Mouse (Mus musculus) right cerebral cortex, postnatal 25 days (tissue): ENCODE measurements around the gene Ctdsp2.

Source experiments
- DNase-seq: peaks from one replicate; pipeline ENCODE4 v3.0.0; 2022

Gene Ctdsp2

DNA sequence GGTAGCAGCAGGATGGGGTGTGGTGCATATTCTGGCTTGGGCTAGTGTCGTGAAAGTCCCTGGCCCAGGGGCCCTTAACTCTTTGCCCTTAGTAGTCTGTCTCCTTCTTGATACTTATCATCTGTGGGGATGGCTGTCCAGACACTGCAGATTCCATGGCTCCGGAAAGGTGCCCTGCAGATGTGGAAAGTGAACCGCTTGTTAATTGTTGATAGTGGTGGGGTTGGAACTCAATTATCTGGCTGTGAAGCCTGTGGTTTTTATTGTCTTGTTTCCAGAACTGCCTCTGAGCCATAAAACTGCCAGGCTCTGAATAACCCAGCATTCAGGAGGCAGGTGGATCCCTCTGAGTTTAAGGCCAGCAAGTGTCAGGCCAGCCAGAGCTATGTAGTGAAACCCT, 13.2 kb downstream of the Ctdsp2 start:
- no peak for DNase-seq

DNA sequence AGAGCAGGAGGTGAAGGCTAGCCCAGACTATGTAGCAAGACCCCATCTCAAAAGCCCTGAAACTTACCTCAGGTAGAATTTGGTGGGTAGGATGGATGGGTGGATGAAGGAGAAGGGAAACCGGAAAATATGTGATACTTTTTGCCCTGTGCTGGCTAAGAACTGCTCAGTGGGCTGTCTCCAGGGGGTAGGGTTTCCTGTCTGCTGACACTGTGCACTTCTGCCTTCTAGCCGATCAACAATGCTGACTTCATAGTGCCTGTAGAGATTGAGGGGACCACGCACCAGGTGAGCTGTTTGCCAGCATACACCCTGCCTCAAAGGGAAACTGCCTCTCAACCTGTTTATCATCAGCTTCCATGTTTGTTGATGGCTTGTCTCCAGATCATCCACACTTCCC, 15.1 kb downstream of the Ctdsp2 start:
- DNase-seq: no peak

DNA sequence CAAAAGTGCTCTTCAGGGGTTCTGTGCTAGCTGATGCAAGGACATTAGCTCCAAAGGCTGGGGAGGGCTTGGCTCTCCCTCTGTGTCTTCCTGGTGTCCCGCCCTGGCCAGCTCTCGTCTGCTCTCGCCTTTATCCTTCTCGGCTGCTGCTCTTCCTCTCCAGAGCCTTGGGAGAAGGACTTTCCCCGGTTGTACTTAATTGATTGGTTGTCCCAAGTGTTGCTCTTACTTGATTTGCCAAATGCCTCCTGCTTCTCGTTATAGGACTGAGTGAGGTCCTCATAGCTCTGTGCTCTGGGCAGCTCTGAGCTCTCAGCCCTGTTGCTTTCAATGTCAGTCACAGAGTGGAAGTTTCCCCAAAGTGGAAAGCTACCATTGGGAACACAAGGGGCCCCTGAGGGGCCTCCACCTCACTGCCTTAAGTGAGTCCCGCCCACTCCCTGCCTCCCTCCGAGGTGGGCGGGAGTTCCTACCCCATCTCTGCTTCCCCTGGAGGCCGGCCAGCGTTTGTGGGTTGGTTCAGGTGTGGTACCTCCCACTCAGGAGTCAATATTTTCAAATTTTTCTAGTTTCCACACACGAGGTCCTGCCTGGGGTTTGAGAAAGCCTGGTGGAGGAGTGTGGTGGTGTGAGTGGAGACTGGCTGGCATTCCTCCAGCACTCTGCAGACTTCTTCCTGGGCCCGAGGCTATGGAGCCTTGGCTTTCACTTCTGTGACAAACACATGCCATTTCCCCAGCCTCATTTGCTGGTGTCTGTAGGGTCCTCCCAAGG, 19.0 kb downstream of the Ctdsp2 start:
- no peak for DNase-seq

DNA sequence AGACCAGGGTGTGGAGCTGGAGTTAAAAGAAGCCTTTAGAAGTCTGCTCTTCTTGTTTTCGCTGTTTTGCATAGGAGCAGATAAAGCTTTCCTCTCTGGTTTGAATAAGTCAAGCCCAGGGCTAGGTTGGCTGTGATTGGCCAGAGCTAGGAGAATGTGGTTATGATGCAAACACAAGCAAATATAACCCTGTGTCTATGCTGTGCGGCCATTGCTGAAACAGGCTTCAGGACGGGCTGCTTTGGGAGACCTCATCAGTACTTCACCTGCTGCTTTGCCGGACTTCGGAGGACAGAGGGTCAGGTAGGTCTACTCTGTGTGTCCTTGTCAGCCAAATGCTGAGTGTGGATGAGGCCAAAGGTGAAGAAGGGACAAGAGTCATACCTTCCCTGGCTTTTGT, 22.0 kb downstream of the Ctdsp2 start, which contains the start of gene Avil:
Gene Avil (plus strand): TSS at position 181 of the 400 bp plus-strand sequence.
- no peak for DNase-seq

DNA sequence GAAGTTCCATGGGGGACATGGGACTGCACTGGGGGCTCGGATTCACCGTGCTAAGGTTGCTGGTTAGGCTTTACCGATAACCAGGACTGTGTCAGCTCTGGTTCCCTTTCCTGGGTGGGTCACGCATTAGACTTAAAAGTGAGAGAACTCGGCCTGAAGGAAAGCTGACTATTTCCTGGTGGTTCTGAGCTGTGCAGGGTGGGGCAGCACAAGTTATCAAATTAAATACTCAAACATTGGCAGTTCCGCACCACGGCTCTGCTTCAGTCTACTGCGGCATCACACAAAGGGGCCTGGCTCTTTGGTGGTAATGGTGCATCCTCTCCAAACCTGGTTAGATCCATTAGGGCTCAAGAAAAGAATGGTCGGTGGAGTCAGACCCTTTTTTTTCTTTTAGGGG, 22.8 kb downstream of the Ctdsp2 start:
- DNase-seq: no peak

DNA sequence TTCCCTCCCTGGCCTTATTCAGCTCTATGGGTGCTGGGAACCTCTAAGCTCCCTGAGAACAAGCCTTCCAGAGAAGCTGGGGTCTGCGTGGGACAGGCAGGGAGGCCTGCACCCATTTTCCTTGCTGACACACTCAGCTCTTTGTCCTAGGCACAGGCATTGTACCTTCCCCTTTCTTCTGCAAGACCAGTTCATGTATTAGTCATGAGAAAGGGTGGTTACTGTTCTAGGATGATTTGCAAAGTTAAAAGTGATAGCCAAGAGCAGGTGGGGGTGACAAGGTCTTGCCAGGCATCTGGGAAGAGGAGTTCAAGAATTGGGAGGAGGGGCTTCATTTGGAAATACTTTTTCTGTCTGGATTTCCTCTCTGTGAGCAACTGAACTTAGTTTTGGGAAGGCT, 23.5 kb downstream of the Ctdsp2 start:
- DNase-seq: no peak

- DNase-seq: no peak
These were observed 24.2 kb downstream of the Ctdsp2 start for GRCm38 (mm10) chr10:127002765-127003164.

DNA sequence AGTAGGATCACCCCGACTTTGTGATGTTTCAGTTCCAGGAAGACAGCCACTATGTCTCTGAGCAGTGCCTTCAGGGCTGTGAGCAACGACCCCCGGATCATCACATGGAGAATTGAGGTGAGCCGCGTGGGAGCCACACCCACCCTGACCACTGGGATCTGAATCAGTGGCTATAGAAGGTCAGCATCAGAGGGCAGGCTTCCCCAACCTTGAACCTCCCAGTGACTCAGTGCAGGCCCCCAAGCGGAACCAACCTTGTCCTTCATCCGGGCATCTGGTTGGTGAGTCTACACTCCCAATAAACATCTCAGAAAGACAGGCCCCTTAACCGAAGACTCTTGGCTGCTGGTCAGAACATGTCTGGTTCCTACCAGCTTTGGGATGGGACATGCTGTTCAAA, 24.8 kb downstream of the Ctdsp2 start:
- DNase-seq: no peak

DNA sequence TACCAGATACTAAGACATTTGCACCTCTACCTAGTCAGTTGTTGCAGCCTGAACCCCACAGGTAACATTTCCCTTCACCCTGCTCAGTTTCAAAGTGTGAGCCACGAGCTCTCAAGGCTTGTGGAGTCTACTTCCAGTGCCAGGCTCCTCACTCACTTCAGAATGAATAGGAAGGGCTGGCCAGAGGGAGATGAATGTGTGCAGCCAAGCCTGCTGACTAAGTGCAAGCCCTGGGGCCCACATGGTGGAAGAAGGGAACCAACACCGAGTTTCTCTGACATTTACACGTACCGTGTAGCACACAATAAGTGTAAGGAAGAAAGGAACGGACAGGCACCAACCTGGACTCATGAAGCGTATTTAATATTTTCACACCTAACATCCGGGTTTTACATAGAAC, 25.3 kb downstream of the Ctdsp2 start:
- DNase-seq: no peak

- DNase-seq: no peak
These were observed 38.0 kb downstream of the Ctdsp2 start for GRCm38 (mm10) chr10:127016488-127016887.

- no peak for DNase-seq
These were observed 38.6 kb downstream of the Ctdsp2 start for GRCm38 (mm10) chr10:127017071-127017470.

- no peak for DNase-seq
These were observed 39.9 kb downstream of the Ctdsp2 start for GRCm38 (mm10) chr10:127018422-127018821.

- peak; percentile 91 for DNase-seq
These were observed 52.1 kb downstream of the Ctdsp2 start, which contains the start of gene Tsfm for GRCm38 (mm10) chr10:127030336-127031296. Gene Tsfm, minus strand, starts transcription at chr10:127030840.

- DNase-seq: no peak
These were observed 54.8 kb downstream of the Ctdsp2 start for GRCm38 (mm10) chr10:127033301-127033741.

GRCm38 (mm10) chr10:127036273-127036672, 57.8 kb downstream of the Ctdsp2 start:
- no peak for DNase-seq

GRCm38 (mm10) chr10:127037641-127038040, 59.1 kb downstream of the Ctdsp2 start:
- no peak for DNase-seq

DNA sequence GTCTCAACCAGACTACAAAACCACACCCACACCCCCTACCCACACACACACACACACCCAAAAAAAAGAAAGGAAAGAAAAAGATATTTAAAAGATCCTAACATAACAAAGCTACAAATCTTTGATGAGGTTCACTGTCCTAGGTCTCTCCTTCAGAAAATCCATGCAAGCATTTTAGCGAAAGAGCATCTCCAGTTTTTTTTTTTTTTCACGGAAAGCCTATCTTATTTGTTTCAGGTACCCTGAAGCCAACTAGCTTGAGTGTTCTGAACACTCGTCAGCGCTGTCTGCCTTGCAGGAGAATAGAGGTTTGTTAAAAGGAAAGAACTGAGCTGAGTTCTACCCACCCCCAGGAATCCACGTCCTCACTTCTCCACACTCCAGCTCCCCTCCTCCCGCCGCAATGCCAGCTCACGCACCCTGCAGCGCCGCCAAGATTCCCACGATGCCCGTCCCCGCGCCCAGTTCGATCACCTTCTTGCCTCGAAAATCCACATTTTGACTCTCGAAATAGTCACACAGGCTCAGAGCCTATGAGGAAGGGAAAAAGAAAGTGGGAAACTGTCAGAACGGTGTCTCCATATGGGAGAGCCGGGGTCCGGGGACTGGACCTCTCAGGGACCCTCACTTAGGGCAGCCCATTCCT, 62.2 kb downstream of the Ctdsp2 start:
- peak; percentile 49 for DNase-seq

- peak; percentile 60 for DNase-seq
These were observed 62.8 kb downstream of the Ctdsp2 start, which contains the start of the genes Mettl1 and Eef1akmt3 for GRCm38 (mm10) chr10:127041274-127041766. Gene Mettl1, plus strand, starts transcription at chr10:127041414. Gene Eef1akmt3, minus strand, starts transcription at chr10:127041513.

DNA sequence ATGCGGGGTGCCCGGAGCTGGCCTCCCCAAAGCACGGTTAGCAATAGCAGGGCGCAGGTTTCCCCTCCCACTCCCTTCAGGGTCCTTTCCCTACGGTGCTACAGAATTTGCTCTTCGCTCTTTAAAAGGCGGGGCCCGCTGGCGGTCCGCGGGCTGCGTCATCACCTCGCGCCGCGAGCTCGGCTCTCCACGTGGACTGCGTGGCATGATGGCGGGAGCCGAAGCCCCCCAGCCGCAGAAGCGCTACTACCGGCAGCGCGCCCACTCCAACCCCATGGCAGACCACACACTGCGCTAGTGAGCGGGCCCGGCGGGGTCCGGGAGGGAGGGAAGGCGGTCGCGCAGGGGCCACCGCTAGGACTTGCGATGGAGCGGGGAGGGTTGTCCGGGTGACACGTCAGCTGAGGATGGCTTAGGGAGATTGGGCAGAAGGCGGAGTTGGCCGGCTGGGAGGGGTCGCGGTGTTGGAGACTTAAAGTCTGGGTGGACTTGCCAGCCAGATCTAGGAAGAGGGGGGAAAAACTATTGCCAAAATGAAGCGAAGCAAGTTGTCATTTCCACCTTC, 63.3 kb downstream of the Ctdsp2 start:
- peak; percentile 92 for DNase-seq

DNA sequence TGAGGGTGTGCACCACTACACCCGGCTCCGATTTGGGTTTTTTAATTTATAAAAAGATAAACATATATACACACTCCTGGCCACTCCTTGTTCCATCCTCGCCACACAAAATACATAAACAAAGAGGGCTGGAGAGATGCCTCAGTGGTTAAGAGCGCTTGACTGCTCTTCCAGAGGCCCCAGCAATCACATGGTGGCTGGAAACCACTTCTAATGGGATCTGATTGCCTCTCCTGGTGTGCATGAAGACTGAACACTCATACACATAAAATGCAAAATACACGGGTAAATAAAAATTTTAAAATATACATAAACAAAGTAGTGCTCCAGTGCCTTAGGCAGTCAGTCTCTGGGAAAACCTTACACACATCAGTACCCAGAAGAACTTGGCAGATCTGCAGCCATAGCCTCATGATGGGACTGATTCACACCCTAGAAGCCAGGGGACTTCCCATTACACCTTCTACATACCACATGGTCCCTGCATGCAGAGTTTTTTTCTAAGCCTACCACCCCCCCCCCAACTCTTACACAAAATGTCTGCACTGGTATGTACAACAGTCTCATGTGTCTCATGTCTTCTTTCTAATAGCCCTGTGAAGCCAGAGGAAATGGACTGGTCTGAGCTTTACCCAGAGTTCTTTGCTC, 64.1 kb downstream of the Ctdsp2 start:
- DNase-seq: no peak

DNA sequence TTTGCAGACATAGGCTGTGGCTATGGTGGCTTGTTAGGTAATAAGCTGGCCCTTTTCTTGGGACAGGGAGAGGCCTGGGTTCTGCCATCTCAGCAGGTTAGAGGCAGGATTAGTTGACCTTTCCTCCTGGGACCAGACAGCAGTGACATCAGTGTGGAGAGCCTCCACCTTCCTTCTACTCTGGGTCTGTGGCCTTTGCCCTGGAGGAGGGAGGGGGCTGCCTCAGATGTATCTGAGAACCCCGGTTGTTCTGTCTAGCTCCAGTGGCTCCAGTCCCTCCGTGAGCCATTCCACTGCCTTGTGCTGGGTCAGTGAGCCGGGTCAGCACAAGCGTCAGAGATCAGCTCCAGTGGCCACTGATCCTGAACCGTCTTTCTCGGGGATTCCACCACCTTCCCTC, 64.7 kb downstream of the Ctdsp2 start:
- no peak for DNase-seq

GRCm38 (mm10) chr10:127047954-127048353, 69.4 kb downstream of the Ctdsp2 start, which contains the start of gene Cyp27b1:
Gene Cyp27b1, plus strand, starts transcription at chr10:127048250.
- no peak for DNase-seq
